Mouse (Mus musculus) olfactory bulb, adult 2 months (tissue): Measurements from ENCODE around the gene Celf2.

ENCODE experiments used
- CTCF ChIP-seq: fragments of 200-500 bp; IDR thresholded peaks from 2 replicates; pipeline ENCODE4 v1.5.1; 2012; ENCODE audit warnings: low read depth, mild to moderate bottlenecking, low read length, moderate library complexity; ENCODE audit not compliant: insufficient read depth
- POLR2A ChIP-seq: fragments of 200-500 bp; IDR thresholded peaks from 2 replicates; pipeline ENCODE4 v1.6.1; 2012; ENCODE audit warnings: mild to moderate bottlenecking, low read depth, low read length, moderate library complexity; ENCODE audit not compliant: insufficient read depth

- TF ChIP-seq CTCF (no peak), POLR2A (no peak)
Measured at GRCm38 (mm10) chr2:7519473-7519872, 10.1 kb upstream of the Celf2 start.
